Mouse (Mus musculus): ENCODE data around the gene Atrnl1. TPM values are rescaled to one million over a fixed set of nuclear protein-coding genes. Genes with fewer than 3 reads are reported as not detected.

Gene Atrnl1
- polyA plus RNA-seq, 1 experiment from 2014 or later = 2.6 TPM

DNA sequence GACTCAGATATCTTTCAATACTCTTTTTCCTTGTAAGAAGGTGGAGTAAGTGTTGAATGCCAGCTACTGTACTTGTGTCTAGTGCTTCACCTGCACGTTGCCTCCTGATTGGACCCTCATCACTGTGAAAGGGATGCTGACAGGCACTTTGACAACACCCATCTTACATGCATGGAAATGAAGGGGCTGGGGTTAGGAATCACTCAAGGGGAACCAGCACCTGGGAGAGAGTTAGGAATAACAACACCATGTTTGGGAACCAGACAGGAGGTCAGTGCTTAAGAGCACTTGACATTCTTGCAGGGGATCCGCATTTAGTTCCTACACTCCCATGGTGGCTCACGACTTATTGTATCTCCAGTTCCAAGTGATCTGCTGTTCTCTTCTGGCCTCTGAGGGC, 7.2 kb upstream of the Atrnl1 start:
- no peak overlapping the region for H3K27ac ChIP-seq (ENCODE audit: low read length)
- H3K27me3 ChIP-seq (ENCODE audit: control insufficient read depth, insufficient read depth, low read length) = no peaks in the 10 kb centered on the region
- H3K9me3 ChIP-seq (replicated peaks; ENCODE audit: control insufficient read depth, low read length) = 0 out of 2 replicates have a peak, but pooled peaks cover 2% of the 10 kb centered on the region
- 47% methylated on average over 3 of the region's 3 CpGs for WGBS
- no peak; the same call in 1 of the 2 replicates for ATAC-seq (replicated peaks; ENCODE audit: extremely low read depth, insufficient read depth, low FRiP score)
- peaks cover 2% of the 10 kb centered on the region; the same call in 1 of the 2 replicates for H3K4me1 ChIP-seq (ENCODE audit: control insufficient read depth, insufficient read depth, low read length)
- H3K9ac ChIP-seq (ENCODE audit: low read length) = no peak overlapping the region
- no peak overlapping the region for H3K4me3 ChIP-seq (ENCODE audit: low read length)
- no peak overlapping the region for H3K4me2 ChIP-seq (ENCODE audit: low read depth, low read length)
- no peaks in the 10 kb centered on the region for H3K36me3 ChIP-seq (ENCODE audit: control insufficient read depth, insufficient read depth)

GRCm38 (mm10) chr19:57605941-57606340, 4.9 kb upstream of the Atrnl1 start:
- H3K27me3 ChIP-seq (ENCODE audit: control insufficient read depth, insufficient read depth, low read length) = no peaks in the 10 kb centered on the region
- H3K4me1 ChIP-seq (ENCODE audit: control insufficient read depth, insufficient read depth, low read length) = peaks cover 4% of the 10 kb centered on the region; the same call in 1 of the 2 replicates
- 0 out of 2 replicates have a peak, but pooled peaks cover 2% of the 10 kb centered on the region for H3K9me3 ChIP-seq (replicated peaks; ENCODE audit: control insufficient read depth, low read length)
- ATAC-seq (replicated peaks; ENCODE audit: extremely low read depth, insufficient read depth, low FRiP score) = no peak
- H3K27ac ChIP-seq (ENCODE audit: low read length) = no peak overlapping the region
- H3K9ac ChIP-seq (ENCODE audit: low read length) = no peak overlapping the region
- no peak overlapping the region for H3K4me3 ChIP-seq (ENCODE audit: low read length)
- 78% methylated on average over 3 of the region's 3 CpGs for WGBS
- no peak overlapping the region for H3K4me2 ChIP-seq (ENCODE audit: low read depth, low read length)
- H3K36me3 ChIP-seq (ENCODE audit: control insufficient read depth, insufficient read depth) = no peaks in the 10 kb centered on the region

DNA sequence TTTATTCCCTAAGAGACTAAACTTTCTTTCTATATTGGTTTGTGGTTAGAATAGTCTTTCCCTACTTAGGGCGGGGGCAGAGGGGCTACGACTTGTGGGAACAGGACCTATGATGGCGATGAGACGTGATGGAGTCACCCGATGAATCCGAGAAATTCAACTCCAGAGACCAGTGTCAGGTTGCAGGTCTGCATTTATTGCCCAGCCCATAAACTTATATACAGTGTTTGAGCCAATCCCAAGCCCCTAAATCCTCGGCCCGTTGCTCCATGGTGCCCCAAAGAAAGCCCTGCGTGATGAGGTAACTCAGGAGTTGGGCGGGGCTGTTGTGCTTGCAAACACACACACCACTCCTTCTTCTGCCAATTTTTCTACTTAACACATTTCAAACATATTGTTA, 4.5 kb upstream of the Atrnl1 start:
- Histone ChIP-seq H3K4me3 (ENCODE audit: low read length) (no peak overlapping the region), H3K4me2 (ENCODE audit: low read depth, low read length) (no peak overlapping the region), H3K9ac (ENCODE audit: low read length) (no peak overlapping the region), H3K4me1 (ENCODE audit: control insufficient read depth, insufficient read depth, low read length) (peaks cover 4% of the 10 kb centered on the region; the same call in 1 of the 2 replicates), H3K36me3 (ENCODE audit: control insufficient read depth, insufficient read depth) (no peaks in the 10 kb centered on the region), H3K9me3 (replicated peaks; ENCODE audit: control insufficient read depth, low read length) (0 out of 2 replicates have a peak, but pooled peaks cover 2% of the 10 kb centered on the region), H3K27ac (ENCODE audit: low read length) (no peak overlapping the region), H3K27me3 (ENCODE audit: control insufficient read depth, insufficient read depth, low read length) (no peaks in the 10 kb centered on the region)
- 86% methylated on average over 10 of the region's 10 CpGs for WGBS
- ATAC-seq (replicated peaks; ENCODE audit: extremely low read depth, insufficient read depth, low FRiP score) = no peak

- 16% methylated on average over 12 of the region's 12 CpGs for WGBS
- no peaks in the 10 kb centered on the region for H3K27me3 ChIP-seq (ENCODE audit: control insufficient read depth, insufficient read depth, low read length)
- no peaks in the 10 kb centered on the region for H3K36me3 ChIP-seq (ENCODE audit: control insufficient read depth, insufficient read depth)
- H3K9me3 ChIP-seq (replicated peaks; ENCODE audit: control insufficient read depth, low read length) = 0 out of 2 replicates have a peak, but pooled peaks cover 2% of the 10 kb centered on the region
- peak overlapping the region; percentile 92 for H3K9ac ChIP-seq (ENCODE audit: low read length)
- ATAC-seq (replicated peaks; ENCODE audit: extremely low read depth, insufficient read depth, low FRiP score) = no peak
- H3K4me3 ChIP-seq (ENCODE audit: low read length) = peak overlapping the region; percentile 94
- H3K27ac ChIP-seq (ENCODE audit: low read length) = peak overlapping the region; percentile 87
- H3K4me1 ChIP-seq (ENCODE audit: control insufficient read depth, insufficient read depth, low read length) = peaks cover 11% of the 10 kb centered on the region
- H3K4me2 ChIP-seq (ENCODE audit: low read depth, low read length) = peak overlapping the region; percentile 98
Observed at GRCm38 (mm10) chr19:57609361-57610057, 1.3 kb upstream of the Atrnl1 start.

GRCm38 (mm10) chr19:57610058-57610475, 767 bp upstream of the Atrnl1 start:
- Histone ChIP-seq H3K9me3 (replicated peaks; ENCODE audit: control insufficient read depth, low read length) (0 out of 2 replicates have a peak, but pooled peaks cover 2% of the 10 kb centered on the region), H3K36me3 (ENCODE audit: control insufficient read depth, insufficient read depth) (no peaks in the 10 kb centered on the region), H3K9ac (ENCODE audit: low read length) (peak overlapping the region; percentile 92), H3K4me3 (ENCODE audit: low read length) (peak overlapping the region; percentile 94), H3K27me3 (ENCODE audit: control insufficient read depth, insufficient read depth, low read length) (no peaks in the 10 kb centered on the region), H3K27ac (ENCODE audit: low read length) (peak overlapping the region; percentile 87), H3K4me1 (ENCODE audit: control insufficient read depth, insufficient read depth, low read length) (peaks cover 11% of the 10 kb centered on the region), H3K4me2 (ENCODE audit: low read depth, low read length) (peak overlapping the region; percentile 98)
- ATAC-seq (replicated peaks; ENCODE audit: extremely low read depth, insufficient read depth, low FRiP score) = peak; percentile 2; the same call in 1 of the 2 replicates
- under 1% methylated on average over 21 of the region's 21 CpGs for WGBS

DNA sequence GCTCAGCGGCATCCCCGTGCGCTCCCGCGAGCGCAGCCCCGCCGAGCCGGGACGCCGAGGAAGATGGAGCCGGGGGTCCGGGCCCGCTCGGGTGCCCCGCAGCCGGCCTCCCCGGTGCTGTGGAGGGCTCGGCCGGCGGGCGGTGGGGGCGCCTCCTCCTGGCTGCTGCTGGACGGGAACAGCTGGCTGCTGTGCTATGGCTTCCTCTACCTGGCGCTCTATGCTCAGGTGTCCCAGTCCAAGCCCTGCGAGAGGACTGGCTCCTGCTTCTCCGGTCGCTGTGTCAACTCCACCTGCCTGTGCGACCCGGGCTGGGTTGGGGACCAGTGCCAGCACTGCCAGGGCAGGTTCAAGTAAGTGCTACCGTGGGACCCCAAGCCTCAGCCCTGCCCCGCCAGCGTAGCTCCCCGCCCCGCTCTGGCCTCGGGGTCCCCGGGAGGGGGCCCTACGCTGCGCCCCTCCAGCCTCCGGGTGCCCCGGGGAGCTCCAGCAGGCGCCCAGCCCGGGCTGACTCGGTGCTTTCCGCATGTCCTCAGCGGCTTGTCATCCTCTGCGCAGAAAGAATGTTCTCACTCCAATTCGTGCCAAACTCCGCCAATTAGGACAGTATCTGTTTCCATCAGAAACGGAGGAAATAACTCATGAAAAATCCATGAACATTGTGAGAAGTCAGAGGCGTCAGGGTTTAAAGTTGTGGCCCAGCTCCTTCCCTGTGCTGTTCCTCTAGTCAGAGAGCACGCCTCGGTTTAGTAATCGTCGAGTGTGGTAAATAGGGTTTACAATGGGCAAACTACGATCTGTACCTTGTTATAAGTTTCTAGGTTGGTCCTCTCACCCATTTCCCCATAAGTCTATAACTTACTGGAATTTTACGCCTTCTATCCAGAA, 701 bp downstream of the Atrnl1 start:
- peak; percentile 77 for ATAC-seq (replicated peaks; ENCODE audit: extremely low read depth, insufficient read depth, low FRiP score)
- peak overlapping the region; percentile 98 for H3K4me2 ChIP-seq (ENCODE audit: low read depth, low read length)
- peak overlapping the region; percentile 92 for H3K9ac ChIP-seq (ENCODE audit: low read length)
- H3K9me3 ChIP-seq (replicated peaks; ENCODE audit: control insufficient read depth, low read length) = no peaks in the 10 kb centered on the region
- H3K36me3 ChIP-seq (ENCODE audit: control insufficient read depth, insufficient read depth) = no peaks in the 10 kb centered on the region
- peak overlapping the region; percentile 94 for H3K4me3 ChIP-seq (ENCODE audit: low read length)
- peak overlapping the region; percentile 87 for H3K27ac ChIP-seq (ENCODE audit: low read length)
- no peaks in the 10 kb centered on the region for H3K27me3 ChIP-seq (ENCODE audit: control insufficient read depth, insufficient read depth, low read length)
- 1% methylated on average over 55 of the region's 57 CpGs for WGBS
- H3K4me1 ChIP-seq (ENCODE audit: control insufficient read depth, insufficient read depth, low read length) = peaks cover 11% of the 10 kb centered on the region

GRCm38 (mm10) chr19:57612179-57612472, 1.3 kb downstream of the Atrnl1 start:
- Histone ChIP-seq H3K9me3 (replicated peaks; ENCODE audit: control insufficient read depth, low read length) (no peaks in the 10 kb centered on the region), H3K36me3 (ENCODE audit: control insufficient read depth, insufficient read depth) (no peaks in the 10 kb centered on the region), H3K27ac (ENCODE audit: low read length) (no peak overlapping the region), H3K4me3 (ENCODE audit: low read length) (peak overlapping the region; percentile 94), H3K4me2 (ENCODE audit: low read depth, low read length) (peak overlapping the region; percentile 98), H3K4me1 (ENCODE audit: control insufficient read depth, insufficient read depth, low read length) (peaks cover 11% of the 10 kb centered on the region), H3K27me3 (ENCODE audit: control insufficient read depth, insufficient read depth, low read length) (no peaks in the 10 kb centered on the region), H3K9ac (ENCODE audit: low read length) (peak overlapping the region; percentile 92)
- ATAC-seq (replicated peaks; ENCODE audit: extremely low read depth, insufficient read depth, low FRiP score) = no peak
- WGBS = 4% methylated on average over 2 of the region's 2 CpGs

GRCm38 (mm10) chr19:57615972-57616621, 5.3 kb downstream of the Atrnl1 start:
- H3K27ac ChIP-seq (ENCODE audit: low read length) = no peak overlapping the region
- H3K9ac ChIP-seq (ENCODE audit: low read length) = no peak overlapping the region
- H3K4me3 ChIP-seq (ENCODE audit: low read length) = no peak overlapping the region
- peaks cover 9% of the 10 kb centered on the region for H3K4me1 ChIP-seq (ENCODE audit: control insufficient read depth, insufficient read depth, low read length)
- no peaks in the 10 kb centered on the region for H3K9me3 ChIP-seq (replicated peaks; ENCODE audit: control insufficient read depth, low read length)
- no peaks in the 10 kb centered on the region for H3K36me3 ChIP-seq (ENCODE audit: control insufficient read depth, insufficient read depth)
- no peaks in the 10 kb centered on the region for H3K27me3 ChIP-seq (ENCODE audit: control insufficient read depth, insufficient read depth, low read length)
- ATAC-seq (replicated peaks; ENCODE audit: extremely low read depth, insufficient read depth, low FRiP score) = no peak
- WGBS = 81% methylated on average over 9 of the region's 9 CpGs
- H3K4me2 ChIP-seq (ENCODE audit: low read depth, low read length) = no peak overlapping the region
